Mouse (Mus musculus): Measurements from ENCODE around the gene Mrto4. TPM values are rescaled to one million over a fixed set of nuclear protein-coding genes. Genes with fewer than 3 reads are reported as not detected.
A peak's percentile ranks its signal among the peaks of the same experiment; 100 is the strongest.

Mrto4 gene
- polyA plus RNA-seq, 1 experiment from 2014 or later = 36.1 TPM

- Histone ChIP-seq H3K36me3 (ENCODE audit: insufficient read depth, low read length) (peaks cover 5% of the 10 kb centered on the region; the same call in 1 of the 2 replicates), H3K9me3 (ENCODE audit: low read length) (no peaks in the 10 kb centered on the region), H3K4me1 (ENCODE audit: insufficient read depth, low read depth, low read length) (no peaks in the 10 kb centered on the region), H3K9ac (replicated peaks; ENCODE audit: low read depth) (no peak overlapping the region), H3K4me3 (ENCODE audit: low read depth, low read length) (no peak overlapping the region), H3K4me2 (replicated peaks; ENCODE audit: low read depth, low read length) (no peak overlapping the region), H3K27me3 (replicated peaks; ENCODE audit: insufficient read depth, low read length) (no peaks in the 10 kb centered on the region), H3K27ac (ENCODE audit: low read length) (no peak overlapping the region)
- TF ChIP-seq EP300 (IDR thresholded peaks at IDR 0.05) (no peak), CTCF (IDR thresholded peaks at IDR 0.05) (no peak)
- no peak for DNase-seq (ENCODE audit: low spot score)
- ATAC-seq = no peak
- WGBS = 65% methylated on average over 5 of the region's 5 CpGs
These were observed 50.1 kb downstream of the Mrto4 start for GRCm38 (mm10) chr4:139302241-139302640.

DNA sequence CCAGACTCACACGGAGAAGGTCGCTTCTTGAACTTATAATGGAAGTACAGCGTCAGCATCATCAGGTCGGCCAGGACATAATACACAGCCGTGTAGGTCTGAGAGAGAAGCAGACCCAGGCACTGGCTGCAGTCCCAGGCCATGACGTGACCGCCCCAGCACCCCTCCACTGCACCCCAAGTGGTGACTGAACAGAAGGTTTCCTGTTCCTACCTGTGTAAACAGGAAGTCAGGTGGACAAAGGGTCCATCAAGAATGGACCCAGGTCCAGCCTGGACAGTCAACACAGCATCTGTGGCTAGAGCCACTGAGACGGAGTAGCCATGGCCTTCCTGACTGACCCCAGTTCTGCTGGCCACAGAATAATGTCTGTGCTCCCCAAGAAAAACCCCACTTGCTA lies 50.6 kb downstream of the Mrto4 start:
- no peaks in the 10 kb centered on the region for H3K9me3 ChIP-seq (ENCODE audit: low read length)
- 84% methylated on average over 8 of the region's 8 CpGs for WGBS
- TF ChIP-seq EP300 (IDR thresholded peaks at IDR 0.05) (no peak), CTCF (IDR thresholded peaks at IDR 0.05) (no peak)
- no peaks in the 10 kb centered on the region for H3K27me3 ChIP-seq (replicated peaks; ENCODE audit: insufficient read depth, low read length)
- no peak overlapping the region for H3K4me2 ChIP-seq (replicated peaks; ENCODE audit: low read depth, low read length)
- H3K27ac ChIP-seq (ENCODE audit: low read length) = no peak overlapping the region
- ATAC-seq = no peak
- DNase-seq (ENCODE audit: low spot score) = no peak
- H3K4me3 ChIP-seq (ENCODE audit: low read depth, low read length) = no peak overlapping the region
- H3K4me1 ChIP-seq (ENCODE audit: insufficient read depth, low read depth, low read length) = no peaks in the 10 kb centered on the region
- no peak overlapping the region for H3K9ac ChIP-seq (replicated peaks; ENCODE audit: low read depth)
- H3K36me3 ChIP-seq (ENCODE audit: insufficient read depth, low read length) = peaks cover 5% of the 10 kb centered on the region; the same call in 1 of the 2 replicates

GRCm38 (mm10) chr4:139298671-139299366 lies 53.6 kb downstream of the Mrto4 start:
- ATAC-seq = peak; percentile 81
- 0 out of 2 replicates have a peak overlapping the region, but pooled peaks have one; percentile 14 for H3K27ac ChIP-seq (ENCODE audit: low read length)
- WGBS = 47% methylated on average over 12 of the region's 12 CpGs
- no peaks in the 10 kb centered on the region for H3K27me3 ChIP-seq (replicated peaks; ENCODE audit: insufficient read depth, low read length)
- peak; percentile 83 for DNase-seq (ENCODE audit: low spot score)
- TF ChIP-seq EP300 (IDR thresholded peaks at IDR 0.05) (no peak), CTCF (IDR thresholded peaks at IDR 0.05) (no peak)
- H3K4me3 ChIP-seq (ENCODE audit: low read depth, low read length) = no peak overlapping the region
- H3K9ac ChIP-seq (replicated peaks; ENCODE audit: low read depth) = no peak overlapping the region
- peaks cover 5% of the 10 kb centered on the region; the same call in 1 of the 2 replicates for H3K36me3 ChIP-seq (ENCODE audit: insufficient read depth, low read length)
- H3K4me1 ChIP-seq (ENCODE audit: insufficient read depth, low read depth, low read length) = no peaks in the 10 kb centered on the region
- H3K4me2 ChIP-seq (replicated peaks; ENCODE audit: low read depth, low read length) = no peak overlapping the region
- H3K9me3 ChIP-seq (ENCODE audit: low read length) = no peaks in the 10 kb centered on the region

DNA sequence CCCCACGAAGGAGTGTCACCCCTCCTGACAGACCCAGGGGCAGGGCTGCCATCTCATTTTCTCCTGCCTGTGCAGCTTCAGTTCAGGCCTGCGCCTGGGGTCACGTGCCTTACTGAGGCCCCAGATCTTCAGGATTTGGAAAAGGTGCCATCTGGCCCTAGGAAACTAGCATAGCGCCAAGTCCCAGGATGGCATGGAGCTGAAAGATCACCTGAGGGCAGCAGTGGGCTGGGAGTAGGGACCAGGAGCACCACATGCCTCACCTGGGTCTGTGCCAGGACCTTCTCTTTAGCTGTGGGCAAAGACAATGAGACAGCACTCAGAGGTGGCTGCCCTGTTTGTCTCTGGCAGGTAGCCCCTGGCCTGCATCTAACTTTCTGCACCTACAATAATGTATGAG lies 54.8 kb downstream of the Mrto4 start:
- Histone ChIP-seq H3K4me1 (ENCODE audit: insufficient read depth, low read depth, low read length) (no peaks in the 10 kb centered on the region), H3K27ac (ENCODE audit: low read length) (no peak overlapping the region), H3K4me3 (ENCODE audit: low read depth, low read length) (no peak overlapping the region), H3K9ac (replicated peaks; ENCODE audit: low read depth) (no peak overlapping the region), H3K9me3 (ENCODE audit: low read length) (no peaks in the 10 kb centered on the region), H3K4me2 (replicated peaks; ENCODE audit: low read depth, low read length) (no peak overlapping the region), H3K36me3 (ENCODE audit: insufficient read depth, low read length) (peaks cover 5% of the 10 kb centered on the region; the same call in 1 of the 2 replicates), H3K27me3 (replicated peaks; ENCODE audit: insufficient read depth, low read length) (no peaks in the 10 kb centered on the region)
- DNase-seq (ENCODE audit: low spot score) (no peak), ATAC-seq (no peak)
- TF ChIP-seq EP300 (IDR thresholded peaks at IDR 0.05) (no peak), CTCF (IDR thresholded peaks at IDR 0.05) (no peak)
- 78% methylated on average over 4 of the region's 4 CpGs for WGBS

Small RNA genes lying within 50 kb of the gene (microRNA-seq; reads per million reads assigned to microRNA genes)
- not detected for gene Gm24245
- gene Gm25732 = not detected

Other genes starting within 250 kb of the Mrto4 start
- gene Minos1, start 221.5 kb downstream of the Mrto4 start, polyA plus RNA-seq (2015; fragmentation: Nextera tagmentation; extraction: Ambion mirVana) = 474 and 487 TPM in 2 replicates
- gene Capzb, start 159.7 kb downstream of the Mrto4 start, polyA plus RNA-seq (2015; fragmentation: Nextera tagmentation; extraction: Ambion mirVana) = 401 and 408 TPM in 2 replicates
- 14.4 and 17.4 TPM in 2 replicates for gene Pqlc2, start 41.9 kb downstream of the Mrto4 start, polyA plus RNA-seq (2015; fragmentation: Nextera tagmentation; extraction: Ambion mirVana)
- 60.0 and 61.4 TPM in 2 replicates for gene Akr7a5, start 41.8 kb downstream of the Mrto4 start, polyA plus RNA-seq (2015; fragmentation: Nextera tagmentation; extraction: Ambion mirVana)
- gene Emc1, start within 50 bp of the Mrto4 start, polyA plus RNA-seq (2015; fragmentation: Nextera tagmentation; extraction: Ambion mirVana) = 11.3 and 11.6 TPM in 2 replicates
- 49.2 and 50.8 TPM in 2 replicates for gene Ubr4, start within 50 bp of the Mrto4 start, polyA plus RNA-seq (2015; fragmentation: Nextera tagmentation; extraction: Ambion mirVana)
- 4.7 and 6.2 TPM in 2 replicates for gene Iffo2, start 178.0 kb upstream of the Mrto4 start, polyA plus RNA-seq (2015; fragmentation: Nextera tagmentation; extraction: Ambion mirVana)